Mouse (Mus musculus): ENCODE measurements around the gene Gng11.
A peak's percentile ranks its signal among the peaks of the same experiment; 100 is the strongest.

Gng11 gene

DNA sequence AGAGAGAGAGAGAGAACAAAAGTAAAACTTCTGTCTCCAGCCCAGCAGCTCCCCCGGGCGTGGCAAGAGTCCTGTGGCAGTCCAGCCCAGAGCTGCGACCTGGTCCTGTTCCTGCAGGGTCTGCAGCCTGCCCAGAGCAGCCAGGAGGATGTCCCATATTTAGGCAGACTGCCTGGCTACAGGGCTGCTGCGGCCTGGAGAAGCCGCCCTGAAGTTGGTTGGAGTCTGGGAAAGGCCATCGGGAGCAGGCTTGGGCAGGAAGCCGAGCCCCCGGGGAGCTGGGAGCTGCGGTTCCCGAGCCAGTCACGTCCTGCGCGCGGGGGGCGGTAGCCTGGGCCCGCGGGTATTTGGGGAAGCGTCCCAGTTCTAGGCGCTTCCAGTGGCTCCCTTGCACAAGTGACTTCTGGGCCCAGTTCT lies at the start of gene Gng11:
Gng11 (plus strand) TSS at position 15 of the 417 bp plus-strand sequence.
- DNase-seq (ENCODE audit: low spot score in 2 of 2) = peak; percentile 69 to 76

DNA sequence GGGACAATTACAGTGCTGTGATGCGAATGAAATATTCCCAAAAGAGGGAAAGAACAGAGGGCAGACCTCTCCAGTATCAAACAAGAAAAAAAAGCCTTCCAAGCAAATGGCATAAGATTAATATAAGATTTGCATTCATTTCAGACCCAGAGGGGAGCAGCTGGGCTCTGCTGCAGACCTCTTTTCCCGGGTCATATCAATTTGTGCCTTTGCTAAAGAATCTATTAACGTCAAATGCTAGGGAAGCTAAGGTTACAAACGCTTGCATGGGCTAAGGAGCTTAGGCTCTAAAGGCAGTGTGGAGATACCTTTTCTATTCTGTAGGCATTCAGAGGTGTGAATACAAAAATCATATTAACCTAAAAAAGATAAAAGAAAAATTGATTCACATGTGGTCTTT lies 48.7 kb upstream of the Gng11 start:
- no peak for DNase-seq (ENCODE audit: low spot score in 2 of 2)

DNA sequence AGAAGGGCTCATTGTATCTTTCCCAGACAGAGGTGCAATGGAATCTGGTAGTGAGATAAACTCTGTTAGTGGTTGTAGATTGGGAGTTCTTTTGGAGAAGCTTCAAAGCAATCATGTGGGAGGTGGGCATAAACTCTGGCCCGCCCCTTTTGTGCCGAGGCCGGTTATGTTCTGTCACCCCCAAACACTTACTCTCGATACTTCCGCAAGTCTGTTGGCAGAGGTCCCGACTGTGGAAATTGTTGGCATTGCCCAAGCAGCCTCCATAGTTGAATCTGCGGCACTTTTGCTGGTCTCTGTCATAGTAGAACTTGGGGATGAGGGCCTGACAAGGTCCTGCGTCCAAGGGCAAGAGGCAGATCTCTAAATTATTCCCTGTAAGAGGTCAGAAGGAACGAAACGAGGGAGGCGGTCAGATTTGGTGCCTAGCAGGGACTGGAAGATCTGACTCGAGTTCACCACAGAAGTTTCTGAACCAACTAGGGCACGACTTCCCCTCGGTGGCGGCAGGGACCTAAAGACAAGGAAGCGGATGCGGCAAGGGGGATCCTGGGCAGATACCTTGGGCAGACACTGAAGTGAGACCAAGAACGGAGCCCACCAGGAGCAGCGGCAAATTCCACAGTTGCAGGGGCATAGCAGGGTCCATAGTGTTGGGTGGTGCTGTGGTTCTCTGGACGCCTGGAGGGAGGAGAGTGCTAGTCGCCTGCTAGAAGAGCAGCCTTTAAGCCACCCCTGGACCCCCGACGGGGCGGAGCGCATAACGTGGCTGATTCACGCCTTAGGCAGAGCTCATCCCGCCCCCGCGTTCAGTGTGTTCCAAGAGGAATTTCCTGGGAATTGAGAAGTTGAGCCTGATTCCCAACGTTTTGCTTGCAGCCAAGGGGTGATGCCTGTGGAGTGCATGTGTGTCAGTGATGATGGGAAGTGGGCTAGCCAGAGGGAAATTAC lies 35.8 kb upstream of the Gng11 start:
- peak; percentile 6 to 25 for DNase-seq (ENCODE audit: low spot score in 2 of 2)

DNA sequence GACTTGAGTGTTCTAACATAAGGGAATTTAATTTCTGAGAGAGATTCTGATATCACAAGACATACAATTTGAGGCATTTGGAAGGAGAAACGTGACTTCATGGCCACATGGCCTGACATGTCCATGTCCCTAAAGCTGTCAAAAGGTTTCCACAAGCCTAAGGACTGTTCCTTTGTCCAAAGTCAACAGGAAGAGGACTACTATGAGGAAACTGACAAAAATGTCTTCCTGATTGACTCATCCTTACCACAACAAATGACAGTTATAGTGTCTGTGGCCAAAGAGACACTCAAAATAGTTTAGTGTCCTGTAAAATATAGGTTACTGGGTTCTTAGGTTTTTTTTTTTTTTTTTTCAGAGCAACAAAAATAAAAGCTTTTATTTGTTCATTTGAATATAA lies 30.0 kb upstream of the Gng11 start:
- DNase-seq (ENCODE audit: low spot score in 2 of 2) = no peak

DNA sequence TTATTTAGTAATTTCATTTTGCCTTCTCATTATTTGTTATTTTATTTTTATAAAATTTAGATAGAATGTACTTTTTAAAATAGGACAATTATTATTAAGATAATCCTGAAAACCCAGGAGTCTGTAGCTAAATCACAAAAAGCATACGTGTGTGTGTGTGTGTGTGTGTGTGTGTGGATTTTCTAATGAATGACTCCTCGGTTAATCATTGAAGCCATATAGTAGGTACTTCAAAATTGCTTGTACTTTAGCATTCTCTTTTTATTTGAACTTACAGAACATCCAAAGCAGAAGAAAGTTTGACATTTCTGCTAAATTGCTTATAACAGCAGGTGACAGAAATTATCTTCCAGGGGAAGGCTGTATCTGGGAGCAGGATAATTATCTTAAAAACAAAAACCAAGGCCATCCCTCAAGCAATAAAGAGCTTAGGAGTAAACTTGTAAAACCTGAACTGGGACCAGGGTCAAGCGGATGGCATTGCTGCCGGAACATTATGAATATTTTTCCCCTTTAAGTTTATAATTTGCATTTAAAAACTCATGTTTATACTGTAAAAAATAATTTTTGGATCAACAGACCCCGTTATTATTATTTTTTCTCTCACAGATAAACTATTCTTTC lies 20.9 kb upstream of the Gng11 start:
- DNase-seq (ENCODE audit: low spot score in 2 of 2) = no peak

DNA sequence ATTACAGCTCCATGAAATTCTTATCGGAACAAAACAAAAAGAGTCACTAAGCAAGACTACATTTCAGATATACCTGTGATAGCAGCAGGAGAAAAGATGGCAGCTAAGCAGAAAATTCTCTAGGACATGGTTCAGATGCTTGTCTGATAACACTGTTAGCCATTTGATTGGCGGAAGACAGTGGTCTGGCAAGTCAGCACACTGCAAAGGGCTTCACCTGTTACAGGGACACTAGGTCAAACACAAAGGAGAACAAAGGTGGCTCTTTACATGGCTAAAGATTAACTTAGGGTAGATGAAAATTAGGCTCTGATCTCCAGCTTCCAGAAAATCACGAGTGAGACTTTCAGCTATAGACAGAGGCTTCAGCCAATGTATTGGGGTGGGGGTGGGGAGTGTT lies 15.0 kb upstream of the Gng11 start, which contains the start of gene Tfpi2:
Tfpi2 (minus strand) TSS at position 170 of the 400 bp plus-strand sequence.
- no peak for DNase-seq (ENCODE audit: low spot score in 2 of 2)

DNA sequence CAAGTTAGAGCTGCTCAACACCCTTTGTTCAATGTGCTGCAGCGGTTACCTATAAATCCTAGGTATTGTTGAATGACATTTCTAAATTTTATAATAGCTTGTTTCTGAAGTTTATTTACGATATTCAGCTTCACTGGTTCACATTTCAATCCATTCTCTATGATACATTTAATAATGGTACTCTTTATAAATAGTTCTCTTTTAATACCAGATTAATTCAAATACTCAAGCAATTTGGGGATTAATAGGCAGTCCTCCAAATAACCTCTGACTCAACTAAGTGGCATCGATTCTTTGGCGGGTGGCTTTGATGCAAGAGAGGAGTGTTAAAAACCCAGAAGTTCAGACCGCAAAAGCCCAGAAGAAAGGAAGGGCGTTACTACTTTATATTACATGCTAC lies 10.2 kb upstream of the Gng11 start, which contains the start of gene Gngt1:
Gngt1 (plus strand) TSS at position 301 of the 400 bp plus-strand sequence.
- DNase-seq (ENCODE audit: low spot score in 2 of 2) = no peak

DNA sequence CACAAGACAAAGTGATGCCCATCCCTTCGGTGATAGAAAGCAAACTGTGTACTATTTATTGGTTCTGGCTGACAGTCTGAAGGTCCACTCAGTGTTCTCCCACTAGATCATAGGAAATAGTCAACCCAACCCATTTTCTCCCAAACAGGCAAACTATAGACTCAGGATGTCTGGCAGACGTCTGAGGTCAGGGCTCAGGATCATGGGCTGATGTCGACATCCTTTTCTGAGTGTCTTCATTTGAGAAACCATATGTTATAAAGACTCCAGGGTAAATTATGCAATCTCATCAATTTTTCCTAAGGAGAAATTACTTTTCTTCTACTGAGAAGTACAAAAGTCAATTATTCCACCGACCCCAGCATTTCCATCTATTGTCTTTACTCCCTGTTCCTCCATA lies 5.6 kb upstream of the Gng11 start:
- no peak for DNase-seq (ENCODE audit: low spot score in 2 of 2)

DNA sequence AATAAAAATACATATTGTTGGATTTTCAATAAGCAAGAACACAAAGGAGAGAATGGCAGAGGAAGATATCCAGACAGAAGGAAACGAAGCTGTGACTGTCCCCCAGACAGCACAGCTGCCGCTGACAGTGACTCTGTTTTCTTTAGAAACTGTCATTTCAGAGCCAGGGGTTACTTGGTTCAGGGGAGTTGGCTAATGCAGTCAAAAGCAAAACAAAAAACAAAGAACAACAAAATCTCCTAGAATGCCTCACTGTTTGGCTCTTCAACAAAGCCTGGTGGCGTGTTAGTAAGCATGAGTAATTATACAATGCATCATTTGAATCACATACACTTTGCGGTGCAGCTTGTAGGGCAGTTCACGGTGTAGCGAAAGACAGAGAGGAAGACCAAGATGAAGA lies 4.4 kb upstream of the Gng11 start:
- DNase-seq (ENCODE audit: low spot score in 2 of 2) = no peak

DNA sequence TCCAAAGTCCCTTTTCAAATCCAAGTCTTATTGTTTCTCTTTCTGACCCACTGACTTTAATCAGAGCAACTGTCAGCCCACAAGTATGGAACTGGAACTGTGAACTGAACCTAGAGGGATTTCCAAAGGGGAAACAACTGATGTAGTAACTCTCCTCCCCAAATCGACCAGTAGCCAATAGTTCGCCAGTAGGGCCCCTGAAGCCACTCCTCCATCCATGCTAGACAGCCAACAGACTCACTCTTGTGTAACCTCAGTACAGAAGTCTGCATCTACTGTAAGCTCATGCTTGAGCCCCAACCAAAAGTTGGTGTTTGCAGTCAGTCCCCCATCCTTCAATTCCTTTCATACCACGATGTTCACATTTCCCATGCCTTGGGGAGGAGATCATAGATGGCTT lies 3.0 kb upstream of the Gng11 start:
- no peak for DNase-seq (ENCODE audit: low spot score in 2 of 2)

DNA sequence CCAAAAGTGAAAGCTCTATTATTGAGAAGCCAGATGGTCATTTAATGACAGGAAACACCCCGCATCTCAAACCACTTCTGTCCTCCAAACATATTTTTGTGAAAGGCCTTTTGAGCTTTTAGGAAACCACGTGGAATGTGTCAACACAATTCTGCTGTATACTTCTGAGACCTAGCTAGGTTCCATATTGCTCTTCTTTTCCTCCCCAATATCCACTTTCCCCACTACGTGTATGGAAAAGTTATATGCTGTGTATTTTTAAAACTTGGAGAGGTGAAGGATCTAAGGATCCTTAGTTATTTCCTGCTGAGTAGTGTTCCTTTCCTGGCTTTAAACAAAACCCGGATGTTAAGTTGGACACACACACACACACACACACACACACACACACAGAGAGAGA lies 259 bp upstream of the Gng11 start:
- DNase-seq (ENCODE audit: low spot score in 2 of 2) = no peak

DNA sequence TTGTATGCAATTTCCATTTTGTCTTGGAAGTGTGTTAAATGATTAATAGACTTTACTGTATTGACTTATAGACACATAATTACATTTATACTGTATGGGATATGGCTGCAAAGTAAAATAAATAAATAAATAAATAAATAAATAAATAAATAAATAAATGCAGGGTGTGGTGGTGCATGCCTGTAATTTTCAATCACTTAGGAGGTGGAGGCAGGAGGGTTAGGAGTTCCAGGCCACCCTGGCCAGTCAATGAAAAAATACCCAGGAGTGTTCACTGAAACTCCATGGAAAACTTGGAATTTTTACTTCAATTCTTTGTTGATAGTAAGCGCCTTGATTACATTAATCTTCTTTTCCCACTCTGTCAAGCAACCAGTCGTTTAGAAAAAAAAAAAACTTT lies 1.1 kb downstream of the Gng11 start:
- no peak for DNase-seq (ENCODE audit: low spot score in 2 of 2)

DNA sequence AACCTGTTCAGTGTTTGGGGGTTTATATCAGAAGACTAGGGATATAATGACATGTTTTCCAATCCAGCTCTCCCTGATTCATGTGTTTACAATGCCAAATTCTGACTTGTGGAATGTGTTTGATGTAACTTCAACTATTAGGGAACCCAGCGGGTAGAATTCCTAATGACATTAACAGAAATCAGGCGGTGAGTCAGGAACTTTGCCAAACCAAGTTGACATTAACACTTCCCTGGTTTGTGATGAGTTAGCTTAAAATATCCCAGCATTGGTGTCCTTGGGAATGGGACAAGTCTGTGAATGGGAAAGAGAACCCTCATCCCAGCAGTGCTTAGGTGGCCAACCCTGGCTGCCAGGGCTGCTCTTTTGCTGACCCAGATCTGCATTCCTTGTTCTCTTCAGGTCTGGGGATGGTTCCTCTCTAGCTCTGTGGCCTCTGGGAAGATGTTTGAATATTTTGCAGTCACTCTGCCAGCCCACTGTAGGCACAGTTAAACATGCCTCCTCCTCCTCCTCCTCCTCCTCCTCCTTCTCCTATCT lies 4.9 kb downstream of the Gng11 start:
- DNase-seq (ENCODE audit: low spot score in 2 of 2) = no peak

DNA sequence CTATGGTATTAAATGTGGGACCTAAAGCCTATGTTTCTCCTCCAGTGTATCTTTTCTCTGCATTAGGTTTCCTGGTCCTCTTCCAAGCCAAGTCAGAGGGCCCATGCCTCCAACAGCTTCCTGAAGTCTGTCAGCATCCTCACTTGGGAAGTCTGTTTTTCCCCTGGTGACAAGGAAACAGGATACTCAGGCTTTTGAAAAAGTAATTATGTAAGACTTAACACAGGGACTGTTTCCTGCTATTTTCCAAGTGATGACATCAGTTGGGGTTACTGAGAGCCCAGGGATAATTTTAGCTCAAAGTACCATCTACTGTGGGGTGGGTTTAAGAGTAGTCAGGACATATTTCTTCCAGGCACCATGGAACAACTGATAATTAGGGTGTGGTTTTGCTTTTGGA lies 5.8 kb downstream of the Gng11 start:
- no peak for DNase-seq (ENCODE audit: low spot score in 2 of 2)

DNA sequence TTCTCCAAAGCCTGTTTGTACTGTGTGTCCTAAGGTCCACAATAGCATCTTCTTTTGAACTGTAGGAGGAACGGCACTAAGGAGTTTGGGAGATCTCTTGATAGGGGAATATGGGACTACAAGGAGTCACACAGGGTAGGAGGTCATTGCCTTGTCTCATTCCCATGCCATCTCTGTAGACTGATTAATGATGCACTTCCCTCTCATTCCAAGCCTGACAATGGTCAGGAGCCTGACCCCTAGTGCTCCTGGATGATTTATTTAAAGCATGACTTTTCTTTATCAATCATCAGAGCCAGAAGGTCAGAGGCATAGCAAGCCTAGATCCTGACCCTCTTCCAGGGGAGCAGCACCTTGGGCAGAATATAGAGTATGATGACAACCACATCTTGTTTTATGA lies 18.9 kb downstream of the Gng11 start:
- no peak for DNase-seq (ENCODE audit: low spot score in 2 of 2)

DNA sequence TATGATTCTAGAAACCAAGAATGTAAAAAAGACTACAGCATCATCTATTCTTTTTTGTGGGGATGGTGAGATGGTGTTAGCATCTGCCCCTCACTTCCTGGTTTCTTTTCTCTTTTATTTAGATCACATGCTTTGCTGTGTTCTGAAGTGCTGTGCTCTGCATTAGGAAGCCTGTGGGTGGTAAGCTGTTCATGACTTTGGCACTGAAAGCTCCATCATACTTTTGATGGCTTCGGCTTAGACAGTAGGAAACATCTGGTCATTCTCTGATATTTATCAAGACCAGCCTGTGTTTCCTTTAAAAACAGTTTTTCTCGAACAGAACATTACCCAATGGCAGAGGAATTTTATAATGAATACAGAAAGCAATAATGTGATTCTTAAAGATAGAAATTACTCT lies 22.7 kb downstream of the Gng11 start:
- DNase-seq (ENCODE audit: low spot score in 2 of 2) = no peak

DNA sequence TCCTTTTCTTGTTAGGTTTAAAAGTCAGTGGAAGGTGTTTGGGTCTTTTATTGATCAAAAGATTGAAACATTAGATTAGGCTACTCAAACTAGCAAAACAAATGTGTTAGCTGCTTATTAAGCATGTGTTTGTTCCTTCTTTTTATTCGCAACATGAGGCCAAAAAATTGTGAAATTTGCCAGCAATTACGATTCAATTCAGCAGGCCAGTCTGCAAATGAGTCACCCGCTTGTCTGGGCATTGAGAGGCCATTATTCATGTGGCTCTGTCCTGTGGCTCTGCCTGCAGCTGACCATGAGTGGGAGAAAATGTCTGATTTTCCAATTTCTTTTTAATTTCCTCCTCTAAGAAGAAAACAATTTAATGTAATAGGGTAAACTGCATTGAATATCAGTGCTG lies 27.3 kb downstream of the Gng11 start:
- DNase-seq (ENCODE audit: low spot score in 2 of 2) = no peak

DNA sequence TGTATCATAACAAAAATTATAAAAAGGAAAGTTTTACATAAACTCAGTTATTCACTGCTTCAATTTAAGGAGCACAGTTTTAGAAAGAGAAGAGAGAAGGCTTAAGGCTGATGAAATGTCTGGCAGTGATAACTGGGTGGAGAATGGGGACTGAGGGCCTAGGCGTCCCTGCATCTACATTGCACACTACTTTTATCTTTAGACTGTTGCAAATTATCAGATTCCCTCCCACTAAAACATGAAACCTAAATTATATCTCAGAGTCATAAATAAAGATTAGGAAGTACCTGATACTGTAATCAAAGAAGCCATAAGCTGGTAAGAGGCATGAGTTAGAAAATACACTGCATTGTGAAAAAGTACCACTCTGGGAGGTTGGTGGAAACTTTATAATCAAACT lies 38.1 kb downstream of the Gng11 start:
- no peak for DNase-seq (ENCODE audit: low spot score in 2 of 2)

DNA sequence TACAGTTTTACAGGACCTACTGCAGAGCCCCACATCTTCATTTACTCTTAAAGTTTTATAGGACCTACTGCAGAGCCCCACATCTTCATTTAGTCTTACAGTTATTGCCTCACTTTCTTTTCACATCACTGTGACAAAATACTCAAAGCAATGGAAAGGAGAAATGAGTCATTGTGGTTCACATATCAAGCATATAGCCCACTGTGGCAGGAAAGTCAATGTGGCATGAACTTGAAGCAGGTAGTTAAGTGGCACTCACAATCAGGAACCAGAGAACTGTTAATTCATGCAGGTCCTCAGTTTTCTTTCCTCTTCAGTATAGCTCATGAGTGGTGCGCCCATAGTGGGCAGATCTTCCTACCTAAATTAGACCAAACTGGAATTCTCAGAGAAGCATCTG lies 43.5 kb downstream of the Gng11 start:
- DNase-seq (ENCODE audit: low spot score in 2 of 2) = no peak

DNA sequence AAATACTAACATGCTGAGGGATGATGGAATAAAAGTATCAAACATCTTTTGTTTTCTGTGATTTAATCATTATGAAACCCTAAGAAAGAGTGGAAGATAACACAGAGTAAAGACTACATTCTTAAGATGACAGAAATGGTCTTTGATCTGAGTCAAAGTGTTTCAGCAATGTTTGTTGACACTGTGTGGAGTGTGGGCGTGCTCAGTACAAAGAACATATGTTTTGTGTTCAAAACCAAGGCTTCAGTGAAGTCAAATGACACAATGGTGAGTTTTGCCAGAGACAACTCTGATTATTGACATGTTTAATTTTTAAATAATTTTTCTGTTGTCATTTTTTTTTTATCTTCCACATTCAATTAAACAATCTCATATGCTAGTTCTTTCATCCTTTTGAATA lies 49.1 kb downstream of the Gng11 start:
- no peak for DNase-seq (ENCODE audit: low spot score in 2 of 2)

DNA sequence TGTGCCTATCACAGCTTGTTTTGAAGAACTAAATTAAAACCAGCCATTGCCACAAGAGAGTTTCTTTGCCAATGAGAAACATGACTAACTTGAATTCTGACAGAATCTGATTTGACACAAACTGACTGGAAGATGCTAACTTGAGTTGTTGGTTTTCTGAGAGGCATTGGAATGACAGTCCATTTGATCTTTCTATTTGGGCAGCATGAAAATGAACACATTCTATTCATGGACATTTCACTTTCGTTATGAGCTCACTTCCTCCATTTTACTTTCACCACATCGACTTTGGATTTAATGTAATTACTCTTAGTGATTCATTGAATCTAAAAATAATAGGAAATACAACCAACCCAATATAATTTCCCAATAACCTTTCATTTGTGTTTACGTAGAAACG lies 50.7 kb downstream of the Gng11 start:
- no peak for DNase-seq (ENCODE audit: low spot score in 2 of 2)

All from urinary bladder, postnatal 36 days (tissue).